Comparison of ENCODE assay signal across 8 mouse cellular contexts in genomic region chr7:45568601-45569473, GRCm38 (mm10). TPM values are rescaled to one million over a fixed set of nuclear protein-coding genes. Genes with fewer than 3 reads are reported as not detected.
A peak's percentile ranks its signal among the peaks of the same experiment; 100 is the strongest.
DNase-seq lines count a peak whose midpoint lies in the region; ATAC-seq and TF ChIP-seq lines count a peak whose summit lies in the region.

No protein-coding gene starts in this region.

- WGBS in lung, embryonic 14.5 days: 70% methylated on average over 10 of the region's 10 CpGs
- WGBS in embryonic facial prominence, embryonic 10.5 days: 78% methylated on average over 10 of the region's 10 CpGs
- WGBS in limb, embryonic 10.5 days: 81% methylated on average over 10 of the region's 10 CpGs
- WGBS in neural tube, embryonic 13.5 days: 79% methylated on average over 10 of the region's 10 CpGs

- H3K36me3 ChIP-seq in lung, embryonic 14.5 days (ENCODE audit: insufficient read depth): 0 out of 2 replicates have a peak, but pooled peaks cover 3% of the 10 kb centered on the region
- H3K36me3 ChIP-seq in embryonic facial prominence, embryonic 10.5 days (replicated peaks): peaks cover 3% of the 10 kb centered on the region; the same call in 1 of the 2 replicates
- H3K36me3 ChIP-seq in limb, embryonic 10.5 days: no peaks in the 10 kb centered on the region
- no peaks in the 10 kb centered on the region for H3K36me3 ChIP-seq in neural tube, embryonic 13.5 days

- no peak for DNase-seq in lung, embryonic 14.5 days
- DNase-seq in lung, postnatal 25 days (ENCODE audit: low spot score): no peak
- DNase-seq in embryonic facial prominence, embryonic 10.5 days (ENCODE audit: low spot score): no peak
- no peak for DNase-seq in limb, embryonic 10.5 days (ENCODE audit: low spot score)
- no peak for DNase-seq in B cell, adult 2 months
- no peak for DNase-seq in kidney, adult 8-10 months
- DNase-seq in adrenal gland, adult 18-20 months (ENCODE audit: low spot score in 2 of 2): no peak

- peak overlapping the region; percentile 44 for H3K4me3 ChIP-seq in lung, embryonic 14.5 days (ENCODE audit: low read depth, low read length)
- H3K4me3 ChIP-seq in embryonic facial prominence, embryonic 10.5 days: peak overlapping the region; percentile 62
- peak overlapping the region; percentile 55 for H3K4me3 ChIP-seq in limb, embryonic 10.5 days
- peak overlapping the region; percentile 44 for H3K4me3 ChIP-seq in neural tube, embryonic 13.5 days

- no peaks in the 10 kb centered on the region for H3K9me3 ChIP-seq in lung, embryonic 14.5 days (ENCODE audit: low read depth, low read length)
- no peaks in the 10 kb centered on the region for H3K9me3 ChIP-seq in embryonic facial prominence, embryonic 10.5 days
- no peaks in the 10 kb centered on the region for H3K9me3 ChIP-seq in limb, embryonic 10.5 days (replicated peaks)
- H3K9me3 ChIP-seq in neural tube, embryonic 13.5 days: no peaks in the 10 kb centered on the region

- H3K27me3 ChIP-seq in lung, embryonic 14.5 days (ENCODE audit: insufficient read depth, low read length): no peaks in the 10 kb centered on the region
- H3K27me3 ChIP-seq in embryonic facial prominence, embryonic 10.5 days (replicated peaks; ENCODE audit: low read depth, poor library complexity, severe bottlenecking): no peaks in the 10 kb centered on the region
- no peaks in the 10 kb centered on the region for H3K27me3 ChIP-seq in limb, embryonic 10.5 days (ENCODE audit: low read depth, poor library complexity, severe bottlenecking)
- H3K27me3 ChIP-seq in neural tube, embryonic 13.5 days: no peaks in the 10 kb centered on the region

- ATAC-seq in lung, embryonic 14.5 days (ENCODE audit: insufficient read depth): no peak
- no peak for ATAC-seq in neural tube, embryonic 13.5 days (ENCODE audit: low read depth)

- peak overlapping the region; percentile 47 for H3K9ac ChIP-seq in lung, embryonic 14.5 days
- no peak overlapping the region for H3K9ac ChIP-seq in neural tube, embryonic 13.5 days

- H3K4me1 ChIP-seq in lung, embryonic 14.5 days (ENCODE audit: insufficient read depth): peaks cover 3% of the 10 kb centered on the region; the same call in 1 of the 2 replicates
- peaks cover 43% of the 10 kb centered on the region for H3K4me1 ChIP-seq in embryonic facial prominence, embryonic 10.5 days
- peaks cover 48% of the 10 kb centered on the region for H3K4me1 ChIP-seq in limb, embryonic 10.5 days
- H3K4me1 ChIP-seq in neural tube, embryonic 13.5 days (replicated peaks): peaks cover 35% of the 10 kb centered on the region

- peak overlapping the region; percentile 77 for H3K4me2 ChIP-seq in lung, embryonic 14.5 days
- peak overlapping the region; percentile 75 for H3K4me2 ChIP-seq in neural tube, embryonic 13.5 days

- peak overlapping the region; percentile 87 for H3K27ac ChIP-seq in lung, embryonic 14.5 days (ENCODE audit: low read depth)
- H3K27ac ChIP-seq in embryonic facial prominence, embryonic 10.5 days (replicated peaks): peak overlapping the region; percentile 87
- peak overlapping the region; percentile 95 for H3K27ac ChIP-seq in limb, embryonic 10.5 days
- H3K27ac ChIP-seq in neural tube, embryonic 13.5 days (replicated peaks): peak overlapping the region; percentile 69

- TF ChIP-seq CTCF in lung, embryonic 14.5 days (IDR thresholded peaks at IDR 0.05; ENCODE audit: low read depth): no peak

RNA-seq across cellular contexts. Expression of gene Bcat2, which starts 1.1 kb away (rescaled TPM):
- polyA plus RNA-seq in lung, embryonic 14.5 days (2014; fragmentation: Nextera tagmentation; extraction: Ambion mirVana): 48.9 and 53.4 TPM in 2 replicates
- 51.1 and 51.9 TPM in 2 replicates for polyA plus RNA-seq in embryonic facial prominence, embryonic 10.5 days (2016; fragmentation: Nextera tagmentation; extraction: Ambion mirVana)
- 65.8 and 68.0 TPM in 2 replicates for polyA plus RNA-seq in limb, embryonic 10.5 days (2016; fragmentation: Nextera tagmentation; extraction: Ambion mirVana)
- polyA plus RNA-seq in neural tube, embryonic 13.5 days (2015; fragmentation: Nextera tagmentation; extraction: Ambion mirVana): 24.0 and 24.1 TPM in 2 replicates
- 100 to 1,000 TPM; 164 to 265 TPM for total RNA-seq in adrenal gland, adult 18-20 months (2021)

RNA-seq across cellular contexts. Expression of gene Hsd17b14, which starts 14.1 kb away (rescaled TPM):
- polyA plus RNA-seq in lung, embryonic 14.5 days (2014; fragmentation: Nextera tagmentation; extraction: Ambion mirVana): 0.57 and 0.66 TPM in 2 replicates
- 0.87 and 0.92 TPM in 2 replicates for polyA plus RNA-seq in embryonic facial prominence, embryonic 10.5 days (2016; fragmentation: Nextera tagmentation; extraction: Ambion mirVana)
- polyA plus RNA-seq in limb, embryonic 10.5 days (2016; fragmentation: Nextera tagmentation; extraction: Ambion mirVana): 1.0 and 1.1 TPM in 2 replicates
- polyA plus RNA-seq in neural tube, embryonic 13.5 days (2015; fragmentation: Nextera tagmentation; extraction: Ambion mirVana): 0.52 and 1.7 TPM in 2 replicates
- total RNA-seq in adrenal gland, adult 18-20 months (2021): 1 to 10 TPM in 1 of 2 experiments, under 1 TPM in 1; 0.83 to 3.0 TPM

RNA-seq across cellular contexts. Expression of gene Plekha4, which starts 42.7 kb away (rescaled TPM):
- polyA plus RNA-seq in lung, embryonic 14.5 days (2014; fragmentation: Nextera tagmentation; extraction: Ambion mirVana): 1.9 and 2.1 TPM in 2 replicates
- polyA plus RNA-seq in embryonic facial prominence, embryonic 10.5 days (2016; fragmentation: Nextera tagmentation; extraction: Ambion mirVana): 1.9 and 2.3 TPM in 2 replicates
- 0.43 and 1.0 TPM in 2 replicates for polyA plus RNA-seq in limb, embryonic 10.5 days (2016; fragmentation: Nextera tagmentation; extraction: Ambion mirVana)
- 4.1 and 7.9 TPM in 2 replicates for polyA plus RNA-seq in neural tube, embryonic 13.5 days (2015; fragmentation: Nextera tagmentation; extraction: Ambion mirVana)
- 1 to 10 TPM; 2.5 to 2.7 TPM for total RNA-seq in adrenal gland, adult 18-20 months (2021)

RNA-seq across cellular contexts. Expression of gene Ppp1r15a, which starts 42.8 kb away (rescaled TPM):
- 15.6 and 17.5 TPM in 2 replicates for polyA plus RNA-seq in lung, embryonic 14.5 days (2014; fragmentation: Nextera tagmentation; extraction: Ambion mirVana)
- 18.6 and 21.6 TPM in 2 replicates for polyA plus RNA-seq in embryonic facial prominence, embryonic 10.5 days (2016; fragmentation: Nextera tagmentation; extraction: Ambion mirVana)
- polyA plus RNA-seq in limb, embryonic 10.5 days (2016; fragmentation: Nextera tagmentation; extraction: Ambion mirVana): 22.4 and 25.7 TPM in 2 replicates
- polyA plus RNA-seq in neural tube, embryonic 13.5 days (2015; fragmentation: Nextera tagmentation; extraction: Ambion mirVana): 17.2 and 20.9 TPM in 2 replicates
- total RNA-seq in adrenal gland, adult 18-20 months (2021): 10 to 100 TPM; 47.1 to 48.6 TPM

RNA-seq across cellular contexts. Expression of gene Fgf21, which starts 46.5 kb away (rescaled TPM):
- polyA plus RNA-seq in lung, embryonic 14.5 days (2014; fragmentation: Nextera tagmentation; extraction: Ambion mirVana): not detected in 2 replicates
- polyA plus RNA-seq in embryonic facial prominence, embryonic 10.5 days (2016; fragmentation: Nextera tagmentation; extraction: Ambion mirVana): not detected in 2 replicates
- polyA plus RNA-seq in limb, embryonic 10.5 days (2016; fragmentation: Nextera tagmentation; extraction: Ambion mirVana): not detected in 2 replicates
- polyA plus RNA-seq in neural tube, embryonic 13.5 days (2015; fragmentation: Nextera tagmentation; extraction: Ambion mirVana): not detected in 2 replicates
- total RNA-seq in adrenal gland, adult 18-20 months (2021): 1 to 10 TPM in 1 of 2 experiments, not detected in 1; 1.4 TPM
